Mouse (Mus musculus) embryonic fibroblast, embryonic 13.5 days (primary cell): ENCODE data around the gene Pwwp2b.

Experiments used
- CTCF ChIP-seq: IDR thresholded peaks from 2 replicates; pipeline ENCODE4 v1.5.1; 2011; ENCODE audit warnings: mild to moderate bottlenecking, control low read depth, low read length, moderate library complexity, borderline replicate concordance; ENCODE audit not compliant: insufficient read depth
- POLR2A ChIP-seq: IDR thresholded peaks from 2 replicates; pipeline ENCODE4 v1.6.1; 2011; ENCODE audit warnings: low read depth, mild to moderate bottlenecking, control low read depth, low read length, moderate library complexity

- TF ChIP-seq CTCF (no peak), POLR2A (no peak)
Measured at GRCm38 (mm10) chr7:139239432-139239831, 8.8 kb upstream of the Pwwp2b start.
